Mouse (Mus musculus) embryonic facial prominence, embryonic 14.5 days (tissue): Measurements from ENCODE around the gene Ap1ar. TPM values are rescaled to one million over a fixed set of nuclear protein-coding genes. Genes with fewer than 3 reads are reported as not detected.

Experiments
- ATAC-seq: fragments of 200-750 bp; cut with Nextera tagmentation; 2 replicates; pipeline ENCODE4 v1.8.0; 2017; ENCODE audit warnings: low read depth, moderate number of reproducible peaks, moderate TSS enrichment
- DNase-seq: peaks from one replicate; pipeline ENCODE4 v3.0.0-alpha.2; 2015; ENCODE audit warnings: low spot score
- H3K27ac ChIP-seq: fragments of 300-500 bp; sonication (generic); replicated peaks from 2 replicates; pipeline ENCODE4 v1.5.1; 2014; ENCODE audit warnings: low read depth, mild to moderate bottlenecking, low read length, moderate library complexity
- H3K27me3 ChIP-seq: fragments of 300-500 bp; sonication (generic); replicated peaks from 2 replicates; pipeline ENCODE4 v1.6.1; 2014; ENCODE audit warnings: low read length; ENCODE audit not compliant: control insufficient read depth, insufficient read depth
- H3K36me3 ChIP-seq: fragments of 300-500 bp; sonication (generic); 2 replicates; pipeline ENCODE4 v1.6.1; 2014; ENCODE audit warnings: low read length, mixed read lengths; ENCODE audit not compliant: control insufficient read depth, insufficient read depth
- H3K4me1 ChIP-seq: fragments of 300-500 bp; sonication (generic); 2 replicates; pipeline ENCODE4 v1.6.1; 2014; ENCODE audit warnings: antibody characterized with exemption, low read length; ENCODE audit not compliant: control insufficient read depth, insufficient read depth
- H3K4me2 ChIP-seq: fragments of 300-500 bp; sonication (generic); 2 replicates; pipeline ENCODE4 v1.6.1; 2014; ENCODE audit warnings: low read depth, mild to moderate bottlenecking, low read length, moderate library complexity, mixed read lengths
- H3K4me3 ChIP-seq: fragments of 300-500 bp; sonication (generic); 2 replicates; pipeline ENCODE4 v1.5.1; 2014; ENCODE audit warnings: low read depth, mild to moderate bottlenecking, low read length
- H3K9ac ChIP-seq: fragments of 300-500 bp; sonication (generic); 2 replicates; pipeline ENCODE4 v1.6.1; 2014; ENCODE audit warnings: low read depth, mild to moderate bottlenecking, low read length, moderate library complexity, mixed read lengths
- H3K9me3 ChIP-seq: fragments of 300-500 bp; sonication (generic); 2 replicates; pipeline ENCODE4 v1.6.1; 2016; ENCODE audit warnings: low read length; ENCODE audit not compliant: control insufficient read depth
- WGBS: fragments of 180-500 bp; shearing (Covaris S2); extraction: QIAGEN DNeasy Blood & Tissue Kit; methylation state at CpG from one replicate; pipeline ENCODE4 v1.1.7; 2014; 5-methylcytosine and 5-hydroxymethylcytosine counted together
- polyA plus RNA-seq: library from polyadenylated mRNA; unstranded; fragments of >200 nt; fragmentation: Nextera tagmentation; extraction: Ambion mirVana; gene quantifications from 2 replicates; pipeline ENCODE4 v1.2.1, GENCODE M21; 2014

Gene Ap1ar
- polyA plus RNA-seq, 1 experiment from 2014 or later, result 36.2 TPM

- ATAC-seq (no peak), DNase-seq (no peak)
- Histone ChIP-seq H3K27me3 (no peaks in the 10 kb centered on the region), H3K4me2 (no peak overlapping the region), H3K4me3 (no peak overlapping the region), H3K9ac (no peak overlapping the region), H3K36me3 (no peaks in the 10 kb centered on the region), H3K27ac (no peak overlapping the region), H3K4me1 (no peaks in the 10 kb centered on the region), H3K9me3 (no peaks in the 10 kb centered on the region)
- 55% methylated on average over 5 of the region's 5 CpGs for WGBS
Observed at GRCm38 (mm10) chr3:127764541-127764940, 72.8 kb downstream of the Ap1ar start.

DNA sequence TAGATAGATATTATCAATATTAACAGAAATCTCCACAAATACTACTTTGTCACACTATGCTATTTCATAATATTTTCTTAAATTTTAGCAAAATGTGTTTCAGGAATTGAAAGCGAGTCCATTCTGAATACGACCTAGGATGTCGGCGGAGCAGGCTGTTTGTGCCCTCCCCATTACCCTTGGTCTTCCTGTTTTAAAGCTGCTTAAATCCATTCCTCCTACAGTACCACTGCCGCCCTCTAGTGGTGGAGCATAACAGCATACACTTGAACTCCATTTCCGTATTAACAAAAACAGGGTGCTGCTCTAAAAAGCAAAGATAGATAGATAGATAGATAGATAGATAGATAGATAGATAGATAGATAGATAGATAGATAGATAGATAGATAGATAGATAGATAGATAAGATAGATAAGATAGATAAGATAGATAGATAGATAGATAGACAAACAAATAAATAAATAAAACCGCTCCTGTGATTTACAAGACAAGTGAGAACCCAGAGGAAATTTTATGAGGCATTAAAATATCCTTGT is 74.2 kb downstream of the Ap1ar start:
- H3K4me3 ChIP-seq, result no peak overlapping the region
- no peaks in the 10 kb centered on the region for H3K36me3 ChIP-seq
- no peaks in the 10 kb centered on the region for H3K9me3 ChIP-seq
- peak; percentile 70; the same call in 1 of the 2 replicates for ATAC-seq
- no peak overlapping the region for H3K4me2 ChIP-seq
- DNase-seq, result peak; percentile 82
- no peaks in the 10 kb centered on the region for H3K4me1 ChIP-seq
- H3K27ac ChIP-seq, result no peak overlapping the region
- no peaks in the 10 kb centered on the region for H3K27me3 ChIP-seq
- WGBS, result 19% methylated on average over 7 of the region's 7 CpGs
- no peak overlapping the region for H3K9ac ChIP-seq

DNA sequence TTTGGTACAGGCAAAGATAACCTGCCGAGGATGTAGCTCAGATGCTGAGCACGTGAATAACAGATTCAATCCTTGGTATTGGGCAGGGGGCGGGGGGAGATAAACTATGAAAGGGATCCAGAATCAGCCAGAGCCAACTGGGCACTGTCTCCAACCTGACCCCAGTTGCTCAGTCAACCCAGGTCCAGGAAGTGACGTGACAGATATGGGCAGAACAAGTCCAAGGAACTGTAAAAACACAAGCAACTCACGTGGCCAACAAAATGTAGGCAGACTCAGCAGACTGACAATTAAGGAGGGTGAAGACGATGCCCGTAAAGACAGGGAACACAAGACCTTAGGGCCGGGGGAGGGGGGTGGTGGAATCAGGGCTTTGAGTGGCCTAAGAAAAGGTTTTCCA is 74.9 kb downstream of the Ap1ar start:
- H3K36me3 ChIP-seq, result no peaks in the 10 kb centered on the region
- H3K4me1 ChIP-seq, result no peaks in the 10 kb centered on the region
- H3K27ac ChIP-seq, result no peak overlapping the region
- ATAC-seq (no peak), DNase-seq (no peak)
- H3K9ac ChIP-seq, result no peak overlapping the region; the same call in 1 of the 2 replicates
- no peak overlapping the region for H3K4me3 ChIP-seq
- no peak overlapping the region for H3K4me2 ChIP-seq
- H3K9me3 ChIP-seq, result no peaks in the 10 kb centered on the region
- H3K27me3 ChIP-seq, result 0 out of 2 replicates have a peak, but pooled peaks cover 2% of the 10 kb centered on the region
- WGBS, result 62% methylated on average over 8 of the region's 8 CpGs

DNA sequence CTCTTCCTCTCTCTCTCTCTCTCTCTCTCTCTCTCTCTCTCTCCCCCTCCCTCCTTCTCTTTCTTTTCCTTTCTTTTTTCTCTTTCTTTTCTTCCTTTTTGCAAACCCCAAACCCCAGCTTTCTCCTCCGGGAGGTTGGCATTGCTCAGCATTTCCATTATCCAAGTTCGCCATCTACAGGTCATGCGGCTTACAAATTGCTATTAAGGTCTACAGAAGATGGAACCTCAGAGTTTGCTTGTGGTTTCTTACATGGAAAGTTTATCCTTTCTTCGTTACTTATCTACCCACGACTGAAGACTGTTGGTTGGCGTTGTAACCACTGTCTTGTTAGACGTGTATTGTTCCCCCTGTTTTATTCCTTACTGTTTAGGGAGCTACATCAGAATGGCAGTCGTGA is 78.1 kb downstream of the Ap1ar start:
- Histone ChIP-seq H3K27ac (no peak overlapping the region), H3K4me3 (no peak overlapping the region), H3K9ac (no peak overlapping the region), H3K36me3 (no peaks in the 10 kb centered on the region), H3K4me2 (no peak overlapping the region), H3K27me3 (0 out of 2 replicates have a peak, but pooled peaks cover 5% of the 10 kb centered on the region), H3K9me3 (no peaks in the 10 kb centered on the region), H3K4me1 (no peaks in the 10 kb centered on the region)
- 16% methylated on average over 8 of the region's 8 CpGs for WGBS
- DNase-seq (peak; percentile 79), ATAC-seq (0 out of 2 replicates have a peak, but pooled peaks have one; percentile 47)

- Histone ChIP-seq H3K36me3 (no peaks in the 10 kb centered on the region), H3K27me3 (0 out of 2 replicates have a peak, but pooled peaks cover 5% of the 10 kb centered on the region), H3K4me3 (no peak overlapping the region), H3K4me1 (no peaks in the 10 kb centered on the region), H3K9me3 (no peaks in the 10 kb centered on the region), H3K27ac (no peak overlapping the region), H3K9ac (no peak overlapping the region), H3K4me2 (no peak overlapping the region)
- 55% methylated on average over 4 of the region's 4 CpGs for WGBS
- DNase-seq (no peak), ATAC-seq (no peak)
Observed at GRCm38 (mm10) chr3:127758806-127759205, 78.5 kb downstream of the Ap1ar start.

- Histone ChIP-seq H3K36me3 (no peaks in the 10 kb centered on the region), H3K4me1 (no peaks in the 10 kb centered on the region), H3K4me2 (no peak overlapping the region), H3K4me3 (no peak overlapping the region), H3K27ac (no peak overlapping the region), H3K9me3 (no peaks in the 10 kb centered on the region), H3K27me3 (0 out of 2 replicates have a peak, but pooled peaks cover 5% of the 10 kb centered on the region), H3K9ac (no peak overlapping the region)
- DNase-seq, result no peak
- no peak for ATAC-seq
Observed at GRCm38 (mm10) chr3:127757886-127758301, 79.4 kb downstream of the Ap1ar start.

Other genes with a start within 250 kb of the Ap1ar start
- 0.21 TPM in 1 of 2 replicates, not detected in the other for gene Neurog2, start 204.4 kb downstream of the Ap1ar start, polyA plus RNA-seq
- 1.2 and 1.3 TPM in 2 replicates for gene Alpk1, start 57.0 kb downstream of the Ap1ar start, polyA plus RNA-seq
- 4.2 and 5.6 TPM in 2 replicates for gene Tifa, start 47.7 kb downstream of the Ap1ar start, polyA plus RNA-seq
- gene Fam241a, start 58.8 kb upstream of the Ap1ar start, polyA plus RNA-seq, result 9.9 and 10.1 TPM in 2 replicates